Mouse (Mus musculus): ENCODE measurements around the gene 1110002E22Rik. TPM values are rescaled to one million over a fixed set of nuclear protein-coding genes. Genes with fewer than 3 reads are reported as not detected.

The 1110002E22Rik gene
- total RNA-seq, 2 experiments from 2014 or later = 1.7 to 2.9 TPM

DNA sequence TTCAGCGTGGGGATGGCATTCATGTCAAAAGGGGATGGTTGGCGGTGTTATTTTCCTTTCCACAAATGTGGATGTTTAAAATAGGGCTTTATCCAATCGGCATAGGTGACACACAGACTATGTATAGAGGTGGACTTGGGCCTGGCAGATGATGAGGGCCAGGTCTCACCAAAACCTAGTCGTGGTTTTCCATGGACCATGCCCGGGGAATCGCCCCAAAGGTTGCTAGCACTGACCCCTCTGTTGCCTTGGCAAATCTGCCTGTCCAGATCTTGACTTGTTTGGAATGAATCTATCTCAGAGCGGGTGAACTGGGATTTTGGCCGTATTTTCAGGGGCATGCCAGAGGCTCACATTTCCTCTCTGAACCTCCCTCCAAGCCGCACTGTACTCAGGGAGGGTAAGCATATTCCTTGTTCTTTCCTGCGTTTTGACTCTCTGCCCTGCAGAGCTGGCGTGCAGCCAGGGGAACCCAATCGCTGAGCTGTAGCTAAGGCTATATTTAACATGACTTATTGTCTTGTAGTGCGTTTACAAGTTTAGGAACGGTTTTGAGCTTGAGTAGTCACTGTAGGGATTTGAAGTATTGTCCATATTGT is 1.0 kb upstream of the 1110002E22Rik start:
- DNase-seq (ENCODE audit: low spot score in 2 of 2) = no peak

DNA sequence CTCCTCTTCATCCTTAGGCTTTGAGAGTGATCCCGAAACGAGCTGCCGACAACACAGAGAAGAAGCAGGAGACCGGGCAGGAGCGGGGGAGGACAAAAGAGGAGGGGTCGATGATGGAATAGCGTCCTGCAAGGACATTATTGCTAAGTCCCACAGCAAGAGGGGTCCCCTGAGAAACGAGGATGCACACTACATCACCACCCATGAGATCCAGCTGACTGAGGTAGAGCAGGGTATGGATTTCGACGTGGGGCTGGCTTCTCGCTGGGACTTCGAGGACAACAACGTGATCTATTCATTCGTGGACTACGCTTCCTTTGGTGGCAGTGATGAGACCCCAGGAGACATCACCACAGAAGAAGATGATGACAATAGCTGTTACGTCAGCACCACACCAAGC is 1.1 kb downstream of the 1110002E22Rik start:
- DNase-seq (ENCODE audit: low spot score in 2 of 2) = no peak

DNA sequence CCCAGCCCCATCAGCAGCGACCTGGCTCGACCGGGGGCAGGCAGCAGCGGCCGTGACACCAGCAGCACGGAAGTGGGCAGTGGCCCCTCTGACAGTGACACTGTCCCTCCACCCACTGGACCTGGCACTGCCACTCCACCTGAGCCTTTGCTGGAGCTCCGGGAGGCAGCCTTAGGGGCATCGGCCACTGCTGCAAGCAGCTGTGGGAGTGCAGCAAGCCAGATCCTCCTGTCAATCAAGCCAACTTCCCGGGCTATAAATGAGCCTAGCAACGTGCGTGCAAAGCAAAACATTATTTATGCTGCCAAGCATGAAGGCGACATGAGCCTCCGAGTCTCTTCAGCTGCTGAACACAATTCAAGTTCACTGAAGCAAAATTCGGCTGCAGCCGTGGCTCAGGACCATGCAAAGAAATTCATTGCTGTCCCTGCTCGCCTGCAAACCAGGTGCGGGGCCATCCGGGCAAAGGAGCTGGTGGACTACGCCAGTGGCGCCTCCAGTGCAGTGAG is 1.6 kb downstream of the 1110002E22Rik start:
- no peak for DNase-seq (ENCODE audit: low spot score in 2 of 2)

DNA sequence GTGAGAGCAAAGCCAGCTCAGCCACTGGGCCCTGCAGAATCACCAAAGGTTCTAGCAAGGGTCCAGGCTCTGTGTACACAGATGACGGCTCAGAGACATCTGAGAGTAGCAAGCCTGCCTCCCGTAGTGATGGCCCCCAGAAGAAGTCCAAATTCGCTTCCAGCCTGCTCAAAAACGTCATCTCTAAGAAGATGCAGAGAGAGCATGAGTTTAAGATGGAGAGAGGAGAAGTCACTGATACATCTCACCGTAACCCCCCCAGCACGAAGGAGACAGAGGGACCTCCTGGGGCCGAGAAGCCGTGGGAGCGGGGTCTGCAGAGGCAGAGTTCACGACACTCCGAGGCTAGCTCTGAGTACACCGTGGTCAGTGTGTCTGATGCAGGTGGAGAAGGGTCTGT is 2.4 kb downstream of the 1110002E22Rik start, which contains the start of gene Gm5105:
Gene Gm5105 (minus strand): TSS at position 101 of the 400 bp plus-strand sequence.
- no peak for DNase-seq (ENCODE audit: low spot score in 2 of 2)

DNA sequence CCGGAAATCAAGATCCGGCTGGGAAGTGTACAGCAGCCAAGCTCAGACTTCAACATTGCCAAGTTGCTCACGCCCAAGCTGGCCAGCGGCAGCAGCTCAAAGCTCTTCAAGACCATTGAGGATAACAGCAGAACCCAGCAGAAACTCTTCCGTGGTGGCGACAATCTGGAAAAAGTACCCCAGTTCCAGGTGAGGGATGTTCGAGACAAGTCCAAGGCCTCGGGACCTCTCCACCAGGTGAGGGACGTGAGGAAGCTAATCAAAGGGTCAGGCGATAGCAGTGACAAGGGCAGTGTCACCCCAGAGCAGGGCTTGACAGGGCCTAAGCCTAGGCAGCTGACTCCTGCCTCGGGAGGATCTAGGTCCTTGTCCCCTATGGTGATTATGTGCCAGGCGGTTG is 3.3 kb downstream of the 1110002E22Rik start:
- no peak for DNase-seq (ENCODE audit: low spot score in 2 of 2)

DNA sequence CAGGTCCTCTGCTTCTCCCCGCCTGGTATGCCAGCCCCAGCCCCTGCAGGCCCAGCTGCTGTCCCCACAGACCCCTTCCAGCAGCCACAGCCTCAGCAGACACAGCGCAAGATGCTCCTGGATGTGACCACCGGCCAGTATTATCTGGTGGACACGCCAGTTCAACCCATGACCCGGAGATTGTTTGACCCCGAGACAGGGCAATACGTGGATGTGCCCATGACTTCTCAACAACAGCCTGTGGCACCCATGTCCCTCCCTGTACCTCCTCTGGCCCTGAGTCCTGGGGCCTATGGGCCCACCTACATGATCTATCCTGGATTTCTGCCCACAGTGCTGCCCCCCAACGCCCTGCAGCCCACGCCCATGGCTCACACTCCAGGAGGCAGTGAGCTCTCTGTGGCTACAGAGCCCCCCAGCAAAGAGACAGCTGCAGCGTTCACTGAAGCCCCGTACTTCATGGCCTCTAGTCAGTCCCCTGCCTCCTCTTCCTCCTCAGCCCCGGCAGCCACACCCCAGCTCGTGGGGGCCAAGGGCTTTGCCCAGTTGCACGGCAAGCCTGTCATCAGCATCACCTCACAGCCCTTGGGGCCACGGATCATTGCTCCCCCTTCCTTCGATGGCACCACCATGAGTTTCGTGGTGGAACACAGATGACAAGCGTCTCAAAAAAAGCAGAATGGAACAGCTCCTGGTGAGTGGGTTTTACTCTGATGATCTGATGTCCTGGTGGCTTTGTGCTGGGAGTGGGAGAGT is 5.1 kb downstream of the 1110002E22Rik start:
- no peak for DNase-seq (ENCODE audit: low spot score in 2 of 2)

DNA sequence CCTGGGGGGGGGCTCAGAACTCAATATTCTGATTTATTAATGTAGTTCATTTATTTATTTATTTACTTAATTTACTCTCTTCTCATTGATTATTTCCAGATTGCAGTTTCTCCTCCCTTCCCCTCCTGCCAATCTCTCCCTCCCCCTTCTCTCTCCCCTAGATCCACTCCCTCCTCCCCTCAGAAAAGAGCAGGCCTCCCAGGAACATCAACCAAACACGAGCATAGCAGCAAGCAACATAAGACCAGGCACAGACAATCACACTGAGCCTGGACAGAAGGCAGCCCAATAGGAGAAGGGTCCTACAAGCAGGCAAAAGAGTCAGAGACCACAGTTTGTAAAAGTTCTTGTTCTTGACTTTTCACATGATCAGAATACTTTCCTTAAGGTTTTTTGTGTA is 6.2 kb downstream of the 1110002E22Rik start:
- no peak for DNase-seq (ENCODE audit: low spot score in 2 of 2)

DNA sequence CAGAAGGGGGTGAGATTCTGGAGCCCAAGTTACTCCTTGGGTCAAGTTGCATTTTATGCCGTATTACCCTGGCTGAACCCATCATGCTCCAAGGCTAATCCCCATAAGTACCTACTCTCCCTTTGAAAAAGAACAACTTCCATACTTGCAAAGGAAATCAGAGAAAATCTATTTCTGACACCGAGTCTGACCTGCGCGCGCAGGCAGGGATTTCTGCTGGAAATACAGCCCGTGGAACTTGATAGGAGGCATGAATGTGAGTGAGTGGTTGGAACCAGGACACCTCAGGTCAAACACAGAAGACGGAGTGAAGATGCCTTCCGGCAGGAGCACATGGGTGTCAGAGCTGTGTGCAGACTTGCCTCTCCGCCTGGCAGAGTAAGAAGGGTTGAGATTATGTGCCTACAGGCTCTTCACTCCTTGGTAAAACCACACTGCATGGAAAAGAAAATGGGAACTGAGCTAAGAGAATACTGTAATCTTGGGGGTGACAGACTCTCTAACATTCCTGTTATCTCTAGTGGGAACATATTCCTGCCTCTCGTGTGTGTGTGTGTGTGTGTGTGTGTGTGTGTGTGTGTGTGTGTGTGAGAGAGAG is 6.7 kb downstream of the 1110002E22Rik start:
- DNase-seq (ENCODE audit: low spot score in 2 of 2) = no peak

DNA sequence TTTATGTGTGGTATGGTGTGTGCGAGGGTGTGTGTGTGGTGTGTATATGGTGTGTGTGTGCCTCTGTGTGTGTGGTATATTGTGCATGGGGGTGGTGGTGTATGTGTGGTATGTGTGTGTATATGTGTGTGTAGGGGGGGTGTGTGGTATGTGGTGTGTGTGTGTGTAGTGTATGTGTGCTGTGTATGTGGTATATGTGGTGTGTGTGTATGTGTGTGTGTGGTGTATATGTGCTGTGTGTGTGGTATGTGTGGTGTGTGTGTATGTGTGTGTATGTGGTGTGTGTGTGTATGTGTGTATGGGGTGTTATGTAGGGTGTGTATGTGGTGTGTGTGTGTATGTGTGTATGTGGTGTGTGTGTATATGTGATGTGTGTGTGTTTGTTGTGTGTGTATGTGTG is 9.4 kb downstream of the 1110002E22Rik start:
- DNase-seq (ENCODE audit: low spot score in 2 of 2) = no peak

DNA sequence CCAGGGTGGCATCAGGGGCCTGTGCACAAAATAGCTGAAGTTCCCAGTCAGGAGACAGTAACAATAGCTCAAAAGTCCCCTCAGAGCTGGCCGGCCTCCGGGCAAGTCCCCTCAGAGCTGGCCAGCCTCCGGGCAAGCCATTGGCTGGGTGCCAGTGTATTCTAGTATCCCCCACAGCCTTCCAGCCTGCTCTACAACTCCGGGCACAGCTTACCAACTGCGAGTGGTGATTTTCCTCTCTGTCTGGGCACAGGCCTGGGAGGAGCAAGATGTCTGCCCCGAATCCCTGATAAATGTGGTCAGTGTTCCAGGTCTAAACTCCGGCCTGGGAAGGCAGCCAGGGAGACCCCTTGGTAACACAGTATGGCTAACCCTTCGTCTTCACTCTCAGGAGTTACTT is 10.4 kb downstream of the 1110002E22Rik start:
- DNase-seq (ENCODE audit: low spot score in 2 of 2) = no peak

DNA sequence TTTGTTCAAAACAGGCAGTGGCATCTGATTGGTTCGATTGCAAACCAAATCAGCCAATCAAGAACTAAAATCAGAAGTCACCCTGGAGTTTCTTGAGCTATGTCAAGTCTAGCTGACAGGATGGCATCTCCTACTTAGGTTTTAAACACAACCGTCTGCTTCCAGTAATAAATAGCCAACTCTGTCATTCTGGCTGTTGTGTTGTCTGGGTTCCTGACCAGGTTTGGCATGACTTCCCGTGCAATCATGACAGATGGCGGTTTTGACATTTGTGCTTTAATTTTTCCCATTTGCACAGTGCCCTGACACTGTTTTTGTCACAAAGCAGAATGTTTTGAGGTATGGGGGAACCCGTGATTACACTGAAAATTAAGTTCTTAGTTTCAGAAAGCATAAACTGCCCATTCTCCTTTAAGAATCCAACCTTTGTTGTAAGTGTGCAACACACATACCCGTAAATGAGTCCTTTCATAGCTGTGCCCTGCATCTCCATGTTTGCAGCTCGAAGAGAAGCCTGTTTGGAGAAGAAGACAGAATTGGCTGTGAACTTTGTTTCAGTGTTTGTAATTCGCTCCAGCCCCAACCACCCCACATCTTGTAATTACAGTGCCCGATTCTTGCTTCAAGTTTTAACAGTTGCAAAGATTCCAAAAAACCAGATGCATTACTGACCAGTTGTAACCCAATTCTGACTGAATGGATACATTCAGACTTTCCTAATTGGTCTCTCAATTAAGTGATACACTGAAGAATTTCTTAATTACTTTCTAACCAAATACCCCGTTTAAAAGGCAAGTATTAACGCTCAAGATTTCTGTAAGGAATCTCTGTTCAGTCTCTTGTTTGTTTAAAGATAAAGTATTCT is 12.9 kb downstream of the 1110002E22Rik start:
- no peak for DNase-seq (ENCODE audit: low spot score in 2 of 2)

DNA sequence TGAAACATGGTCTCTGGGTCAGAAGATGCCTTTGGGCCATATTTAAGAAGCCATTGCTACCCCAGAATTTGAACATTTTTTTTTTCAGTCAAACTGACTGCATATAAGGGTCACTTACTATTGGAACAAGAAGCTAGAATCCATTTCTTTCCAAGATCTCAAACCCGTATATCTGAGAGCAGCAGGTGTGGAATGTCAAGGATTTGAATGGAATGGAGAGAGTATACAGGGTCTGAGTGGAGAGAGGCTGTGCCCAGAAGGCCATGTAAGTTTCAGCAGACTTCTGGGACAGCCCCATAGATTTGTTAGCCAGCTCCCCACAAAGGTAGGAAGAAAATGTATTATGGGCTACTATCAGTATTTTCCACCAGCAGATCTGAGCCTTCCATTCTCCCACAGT is 13.8 kb downstream of the 1110002E22Rik start:
- no peak for DNase-seq (ENCODE audit: low spot score in 2 of 2)

DNA sequence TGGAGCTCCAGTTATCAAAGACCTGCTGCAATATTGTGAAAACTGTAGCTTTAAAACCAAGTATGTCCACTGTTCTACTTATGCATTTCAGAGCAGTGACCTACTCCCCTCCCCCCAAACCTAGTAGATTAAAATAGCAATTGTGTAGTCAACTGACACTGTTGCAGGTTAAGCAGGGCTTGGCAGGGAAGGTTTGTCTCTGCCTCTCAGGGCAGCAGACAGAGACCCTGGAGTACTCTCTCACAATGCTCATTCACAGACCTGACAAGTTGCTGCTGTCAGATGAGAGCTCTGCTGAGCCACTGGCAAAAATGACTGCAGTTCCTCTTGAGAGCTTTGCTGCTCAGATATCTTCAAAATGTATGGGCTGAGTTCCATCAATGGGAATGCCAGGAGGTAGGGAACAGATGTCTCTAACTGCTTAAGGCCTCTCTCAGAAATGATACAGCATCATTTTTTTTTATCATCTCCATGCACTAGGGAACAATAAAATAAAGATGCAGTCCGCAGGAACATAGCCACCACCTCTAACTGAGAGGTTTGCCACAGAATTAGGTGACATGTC is 18.3 kb downstream of the 1110002E22Rik start:
- no peak for DNase-seq (ENCODE audit: low spot score in 2 of 2)

DNA sequence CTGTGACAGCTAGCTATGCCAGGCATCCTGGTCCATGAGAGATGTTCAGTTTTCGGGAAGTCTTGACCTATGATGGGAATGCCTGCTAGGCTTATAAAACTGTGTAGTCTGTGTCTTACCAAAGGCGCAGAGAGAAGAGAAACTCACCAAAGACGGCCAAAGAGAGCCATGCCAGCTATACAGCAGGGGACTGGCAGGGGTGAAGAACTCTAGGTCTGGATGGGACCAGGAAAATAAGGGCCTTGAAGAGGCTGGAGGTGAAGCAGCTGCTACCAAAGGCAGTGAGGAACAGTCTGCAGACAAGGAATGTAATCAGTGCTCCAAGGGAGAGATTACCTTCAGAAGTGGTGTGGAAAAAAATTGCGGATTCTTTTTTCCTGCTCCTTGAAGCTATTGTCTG is 19.0 kb downstream of the 1110002E22Rik start:
- no peak for DNase-seq (ENCODE audit: low spot score in 2 of 2)

DNA sequence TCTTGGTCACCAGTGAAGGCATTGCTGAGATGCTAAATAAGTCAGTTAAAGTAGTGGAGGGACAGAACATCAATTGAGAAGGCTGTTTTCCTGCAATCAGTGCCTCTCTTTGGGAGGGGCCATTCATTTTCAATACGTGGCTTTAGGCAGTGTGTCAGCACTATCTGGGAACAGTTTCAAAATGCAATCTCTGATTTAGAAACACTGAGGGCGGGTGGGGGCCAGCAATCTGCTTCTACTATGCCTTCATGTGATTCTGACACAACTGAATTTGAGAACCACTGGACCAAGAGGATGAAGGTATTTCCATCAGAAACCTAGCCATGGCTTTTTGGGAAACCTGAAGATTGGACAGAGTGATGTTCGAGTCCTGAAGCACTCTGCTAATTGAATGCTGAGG is 30.4 kb downstream of the 1110002E22Rik start:
- DNase-seq (ENCODE audit: low spot score in 2 of 2) = no peak

DNA sequence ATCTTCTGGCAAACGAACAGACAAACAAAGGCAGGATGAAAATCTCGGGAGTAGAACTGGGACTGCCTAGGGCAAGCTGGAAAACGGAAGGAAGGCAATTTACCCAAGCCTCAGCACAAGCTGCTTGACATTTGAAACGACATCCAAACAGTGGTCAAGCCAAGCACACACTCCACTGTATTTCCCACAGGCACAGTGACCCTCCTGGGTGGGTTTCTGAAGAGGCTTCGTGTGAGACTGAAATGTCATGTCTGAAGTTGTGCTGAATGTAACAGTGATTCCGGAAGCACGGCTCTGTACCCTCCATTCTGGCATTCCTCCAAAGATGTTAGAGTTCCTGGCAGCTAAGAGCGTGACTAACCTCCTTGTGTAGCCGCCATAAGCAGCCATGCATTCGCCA is 30.9 kb downstream of the 1110002E22Rik start:
- no peak for DNase-seq (ENCODE audit: low spot score in 2 of 2)

DNA sequence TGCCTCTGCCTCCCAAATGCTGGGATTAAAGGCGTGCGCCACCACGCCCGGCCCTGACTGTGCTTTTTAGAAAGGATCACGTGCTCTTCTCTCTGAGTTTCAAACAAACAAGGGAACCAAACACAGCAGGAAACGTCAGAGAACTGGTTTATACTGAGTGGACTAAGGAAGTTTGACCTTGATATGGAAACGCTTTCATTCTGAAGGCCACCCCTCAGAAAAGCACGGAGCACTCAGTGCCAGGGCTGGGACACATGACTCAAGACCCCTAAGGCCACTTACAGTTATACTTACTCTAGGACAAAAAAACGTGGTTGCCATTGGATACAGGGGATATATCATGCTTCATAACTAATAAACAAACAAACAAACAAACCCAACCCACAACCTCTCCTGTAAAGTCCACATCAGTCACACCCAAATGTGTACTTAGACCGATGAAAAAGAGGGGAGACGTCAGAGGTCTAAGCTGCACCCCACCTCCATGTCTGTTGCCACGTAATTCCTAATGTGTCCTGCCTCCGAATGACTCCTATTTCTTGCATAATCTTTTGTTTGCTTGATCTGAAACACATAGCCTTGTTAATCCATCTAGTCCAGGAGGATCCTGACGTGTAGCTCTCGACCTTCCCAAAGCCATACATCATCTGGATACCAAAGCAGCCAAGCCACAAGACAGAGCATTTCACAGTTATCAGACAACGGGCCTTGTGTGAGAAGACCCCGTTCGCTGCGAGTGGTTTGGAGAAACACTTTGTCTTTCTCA is 31.6 kb downstream of the 1110002E22Rik start:
- no peak for DNase-seq (ENCODE audit: low spot score in 2 of 2)

DNA sequence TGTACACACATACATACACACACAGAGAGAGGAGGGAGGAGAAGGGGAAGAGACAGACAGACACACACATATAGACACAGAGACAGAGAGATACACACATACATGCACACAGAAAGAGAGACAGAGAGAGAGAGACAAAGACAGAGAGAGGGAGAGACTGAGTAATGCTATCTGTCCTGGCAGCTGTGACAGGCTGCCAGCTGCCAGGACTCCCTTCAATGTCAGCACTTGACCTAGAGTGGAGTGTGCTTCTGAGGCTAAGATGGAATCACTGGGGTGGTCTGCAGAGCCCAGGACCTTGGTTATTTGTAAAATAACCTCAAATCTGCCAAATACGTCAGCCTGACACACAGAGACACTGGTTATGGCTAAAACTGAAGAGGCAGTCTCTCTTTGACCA is 32.9 kb downstream of the 1110002E22Rik start:
- DNase-seq (ENCODE audit: low spot score in 2 of 2) = no peak

DNA sequence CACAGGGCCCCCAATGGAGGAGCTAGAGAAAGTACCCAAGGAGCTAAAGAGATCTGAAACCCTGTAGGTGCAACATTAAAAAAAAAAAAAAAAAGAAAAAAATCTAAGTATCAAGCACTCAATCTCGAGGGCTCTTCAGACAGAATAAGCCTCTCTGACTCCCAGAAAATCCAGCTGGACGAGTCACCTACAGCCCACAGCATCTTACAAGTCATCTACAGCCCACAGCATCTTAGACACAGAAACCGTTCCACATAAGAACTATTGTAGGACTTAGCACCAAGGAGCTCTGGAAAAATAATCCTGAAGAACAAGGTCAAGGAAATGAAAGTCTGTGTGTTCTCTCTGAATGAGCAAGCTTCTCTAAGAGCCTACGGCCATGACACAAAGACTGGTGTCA is 37.1 kb downstream of the 1110002E22Rik start:
- DNase-seq (ENCODE audit: low spot score in 2 of 2) = no peak

DNA sequence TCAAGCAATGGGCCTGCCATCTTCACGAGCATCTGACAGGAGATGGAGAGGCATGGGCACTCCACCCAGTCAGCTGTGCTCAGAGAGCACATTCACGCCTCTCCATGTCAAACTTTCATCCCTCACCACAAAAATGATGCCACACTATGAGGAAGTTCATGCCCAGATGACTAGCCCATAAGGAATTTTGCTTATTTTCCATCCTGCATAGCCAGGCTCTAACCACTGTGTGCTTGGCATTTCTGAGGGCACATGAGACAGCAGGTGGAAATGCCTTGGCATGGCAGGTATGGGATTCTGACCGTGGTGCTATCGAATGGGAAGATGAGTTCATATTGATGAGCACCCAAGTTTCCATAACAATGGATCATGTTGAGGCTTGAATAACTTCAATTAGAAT is 38.8 kb downstream of the 1110002E22Rik start:
- no peak for DNase-seq (ENCODE audit: low spot score in 2 of 2)
